Mouse (Mus musculus) 3134 (cell line): ENCODE data around the gene Adar.

Experiments
- DNase-seq: peaks from one replicate; pipeline ENCODE4 v3.0.0-alpha.2; 2011; ENCODE audit warnings: low spot score; ENCODE audit not compliant: insufficient read length; ENCODE audit errors: extremely low read depth

Gene Adar

DNA sequence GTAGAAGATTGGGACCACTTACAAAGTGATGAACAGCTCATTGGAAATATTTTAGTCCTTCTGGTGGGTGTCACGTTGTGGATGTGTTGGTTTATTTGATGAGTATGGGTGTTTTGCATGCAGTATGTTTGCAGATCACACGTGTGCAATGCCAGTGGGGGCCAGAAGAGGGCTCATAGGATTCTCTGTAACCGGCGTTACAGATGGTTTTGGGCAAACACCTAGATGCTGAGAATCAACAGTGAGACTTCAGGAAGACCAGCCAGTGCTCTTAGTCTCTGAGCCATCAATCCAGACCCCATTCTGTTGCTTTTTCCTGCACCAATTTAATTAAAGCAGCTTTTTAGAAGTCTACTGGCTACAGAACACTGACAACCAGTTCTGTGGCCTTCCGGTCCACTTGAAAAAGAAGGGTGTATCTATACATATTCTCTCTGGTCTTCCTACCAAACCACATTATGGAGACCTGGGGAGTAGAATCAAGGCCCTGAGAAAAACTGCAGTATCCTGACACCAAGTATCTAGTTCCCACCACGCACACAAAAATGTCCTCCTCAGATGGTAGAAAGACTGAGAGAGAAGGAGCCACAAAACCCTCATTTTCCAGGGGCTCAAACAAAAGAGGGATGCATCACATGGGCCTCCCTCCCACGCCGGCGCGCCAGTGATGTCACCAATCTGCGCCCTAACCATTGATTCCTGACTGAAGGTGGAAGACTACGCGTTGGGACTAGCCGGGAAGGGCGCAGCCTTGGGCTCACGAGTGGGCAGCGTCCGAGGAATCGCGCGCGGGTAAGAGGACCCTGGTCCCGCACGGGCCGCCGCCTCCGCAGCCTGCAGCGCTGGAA lies at the start of gene Adar:
Gene Adar, plus strand, starts transcription at position 664 of the 848 bp plus-strand sequence.
- peak; percentile 73 for DNase-seq

DNA sequence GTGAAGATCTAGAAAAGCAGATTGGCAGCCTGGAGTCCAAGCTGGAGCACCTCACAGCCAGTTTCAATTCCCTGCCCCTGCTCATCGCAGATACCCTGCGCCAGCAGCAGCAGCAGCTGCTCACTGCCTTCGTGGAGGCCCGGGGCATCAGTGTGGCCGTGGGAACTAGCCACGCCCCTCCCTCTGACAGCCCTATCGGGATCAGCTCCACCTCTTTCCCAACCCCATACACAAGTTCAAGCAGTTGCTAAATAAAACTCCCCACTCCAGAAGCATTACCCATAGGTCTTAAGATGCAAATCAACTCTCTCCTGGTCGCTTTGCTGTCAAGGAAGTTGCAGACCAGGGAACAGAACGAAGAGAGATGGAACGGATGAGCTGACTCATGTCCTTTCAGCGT lies 47.7 kb upstream of the Adar start:
- no peak for DNase-seq

GRCm38 (mm10) chr3:89671334-89671733 lies 43.5 kb upstream of the Adar start:
- no peak for DNase-seq

- DNase-seq = no peak
Observed at GRCm38 (mm10) chr3:89672573-89673317, 42.1 kb upstream of the Adar start.

- no peak for DNase-seq
Observed at GRCm38 (mm10) chr3:89677617-89678016, 37.2 kb upstream of the Adar start.

DNA sequence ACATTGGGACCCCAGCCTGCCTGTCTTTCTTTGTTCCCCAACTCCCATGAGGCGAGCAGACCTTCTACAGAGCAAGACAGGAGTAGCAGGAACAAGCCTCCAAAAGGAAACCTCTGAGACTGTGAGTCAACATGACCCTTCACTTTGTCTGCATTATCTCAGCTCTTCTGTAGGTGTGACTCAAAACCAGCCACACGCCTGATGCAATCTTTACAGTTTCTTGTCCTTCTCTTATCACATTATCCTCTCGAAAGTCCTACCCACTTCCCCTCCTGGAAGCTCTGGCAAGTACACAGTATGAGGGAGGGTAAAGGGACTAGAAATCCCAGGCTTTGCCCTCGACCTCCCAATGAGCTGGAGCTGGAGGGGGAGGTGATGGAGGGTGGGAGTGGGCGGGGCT lies 28.8 kb upstream of the Adar start:
- DNase-seq = no peak

GRCm38 (mm10) chr3:89688694-89689581 lies 25.9 kb upstream of the Adar start:
- DNase-seq = peak; percentile 53

DNA sequence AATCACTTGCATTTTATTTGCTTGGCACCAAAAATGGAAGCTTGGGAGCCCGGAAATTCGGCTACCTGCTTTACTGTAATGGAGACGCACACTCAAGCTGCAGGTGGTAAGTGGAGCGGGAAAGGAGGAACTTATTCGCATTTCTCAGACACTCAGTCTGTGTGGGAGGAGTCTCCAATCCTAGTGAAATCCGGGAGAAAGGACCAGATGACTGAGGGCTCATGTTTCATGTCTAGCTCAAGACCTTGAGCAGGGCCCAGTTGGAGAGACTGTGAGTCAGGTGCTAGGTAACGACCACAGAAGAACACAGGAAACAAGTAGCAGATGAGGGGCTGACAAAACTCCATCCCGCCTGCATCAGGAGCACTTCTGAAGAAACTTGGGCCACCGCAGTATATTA lies 23.0 kb upstream of the Adar start:
- no peak for DNase-seq

DNA sequence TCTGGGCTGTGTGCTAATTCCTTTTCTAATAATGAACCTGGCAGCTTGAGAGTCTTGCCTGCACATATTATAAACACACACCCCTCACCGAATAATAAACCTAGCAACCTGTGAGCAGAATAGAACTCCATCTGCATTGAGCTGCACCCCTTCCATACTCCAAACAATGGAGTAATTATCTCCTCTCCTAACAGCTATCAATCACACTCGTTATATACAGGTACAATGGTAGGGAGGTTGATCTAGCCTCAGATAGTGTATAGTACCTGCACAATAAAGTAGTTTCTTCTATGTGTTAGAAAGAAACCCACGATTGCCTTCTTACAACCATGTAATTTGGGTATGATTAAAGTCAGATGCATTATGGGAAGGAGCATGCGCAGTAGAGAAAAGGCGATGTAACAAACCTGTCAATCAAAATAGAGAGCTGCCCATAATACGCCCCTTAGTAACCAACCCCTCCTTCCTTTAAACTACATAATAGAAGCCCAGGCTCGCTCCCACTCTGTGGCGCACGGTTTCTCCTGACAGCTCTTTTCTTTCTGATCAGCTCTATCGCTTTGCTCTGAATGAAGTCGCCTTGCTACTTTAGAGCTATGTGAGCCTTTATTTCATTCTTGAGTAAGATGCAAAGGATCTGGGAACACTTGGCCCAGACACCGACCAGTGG lies 18.5 kb upstream of the Adar start:
- no peak for DNase-seq

DNA sequence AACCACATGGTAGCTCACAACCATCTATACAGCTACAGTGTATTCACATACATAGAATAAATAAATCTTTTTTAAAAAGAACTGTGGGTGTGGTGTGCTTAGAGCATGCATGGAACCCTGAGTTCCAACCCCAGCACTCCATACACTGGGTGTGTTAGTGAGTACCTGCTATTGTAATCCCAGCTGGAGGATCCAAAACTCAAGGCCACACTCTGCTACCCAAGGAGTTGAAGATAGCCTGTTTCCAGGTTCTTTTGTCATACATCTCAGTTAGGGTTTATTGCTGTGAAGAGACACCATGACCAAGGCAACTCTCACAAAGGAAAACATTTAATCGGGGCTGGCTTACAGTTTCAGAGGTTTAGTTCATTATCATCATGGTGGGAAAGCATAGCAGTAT lies 15.9 kb upstream of the Adar start:
- DNase-seq = no peak

- no peak for DNase-seq
Observed at GRCm38 (mm10) chr3:89700461-89700860, 14.4 kb upstream of the Adar start.

DNA sequence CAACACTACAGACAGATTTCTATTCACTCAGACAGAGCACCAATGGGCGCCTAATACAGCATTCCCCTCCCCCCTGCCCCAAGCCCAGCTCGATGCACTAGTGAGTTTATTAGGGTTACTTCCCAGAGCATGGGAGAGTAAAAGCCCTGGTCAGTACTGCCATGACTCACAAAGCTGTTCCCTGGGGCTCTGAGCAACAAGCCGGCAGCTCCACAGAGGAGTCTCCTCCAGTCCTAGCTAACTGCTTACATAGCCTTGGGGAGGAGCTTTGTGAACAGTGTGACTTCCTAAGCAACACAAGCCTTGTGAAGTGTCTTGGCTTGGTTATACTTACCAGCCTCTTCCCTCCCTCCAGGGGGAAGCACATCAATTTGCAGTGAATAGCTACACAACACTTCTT lies 11.2 kb upstream of the Adar start:
- DNase-seq = no peak

- no peak for DNase-seq
Observed at GRCm38 (mm10) chr3:89704064-89704463, 10.8 kb upstream of the Adar start.

GRCm38 (mm10) chr3:89715207-89715966 lies 565 bp downstream of the Adar start:
- no peak for DNase-seq

- DNase-seq = no peak
Observed at GRCm38 (mm10) chr3:89715967-89716256, 1.1 kb downstream of the Adar start.

DNA sequence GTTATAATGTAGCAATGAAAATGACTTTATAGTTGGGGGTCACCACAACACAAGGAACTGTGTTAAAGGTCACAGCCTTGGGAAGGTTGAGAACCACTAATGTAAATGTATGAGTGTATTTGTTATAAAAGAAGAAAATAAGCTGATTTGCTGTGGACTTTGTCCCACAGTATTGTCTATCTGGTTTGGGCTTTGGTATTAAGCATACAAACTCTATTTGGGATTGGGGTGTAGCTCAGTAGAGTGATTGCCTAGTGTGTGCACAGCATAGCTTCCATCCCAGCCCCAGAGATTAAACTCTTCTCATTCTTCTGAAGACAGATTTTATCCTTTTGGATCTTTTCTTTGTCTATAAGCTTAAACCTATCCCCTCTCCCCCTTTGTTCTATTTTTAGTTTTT lies 7.2 kb downstream of the Adar start:
- no peak for DNase-seq

GRCm38 (mm10) chr3:89723400-89724084 lies 8.7 kb downstream of the Adar start:
- no peak for DNase-seq

DNA sequence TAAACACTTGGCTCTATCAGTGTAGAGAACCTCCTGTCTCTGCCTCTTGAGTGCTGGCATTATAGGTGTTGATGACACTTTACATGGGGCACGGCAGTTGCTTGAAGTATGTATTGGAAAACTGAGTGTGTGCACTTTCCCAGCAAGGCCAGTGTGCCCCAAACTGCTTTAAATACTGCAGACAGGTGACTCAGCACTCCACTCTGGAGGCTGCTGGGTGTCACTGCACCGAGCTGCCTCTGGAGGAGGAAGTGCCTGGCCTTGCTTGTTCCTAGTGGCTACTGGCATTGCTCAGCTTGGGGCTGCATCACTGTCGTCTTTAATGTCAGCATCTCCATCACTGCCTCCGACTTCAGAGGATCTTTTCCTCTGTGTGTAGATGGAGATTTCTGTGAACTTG lies 12.2 kb downstream of the Adar start:
- peak; percentile 41 for DNase-seq

- no peak for DNase-seq
Observed at GRCm38 (mm10) chr3:89728848-89729247, 14.0 kb downstream of the Adar start.
